In the genomic region with DNA sequence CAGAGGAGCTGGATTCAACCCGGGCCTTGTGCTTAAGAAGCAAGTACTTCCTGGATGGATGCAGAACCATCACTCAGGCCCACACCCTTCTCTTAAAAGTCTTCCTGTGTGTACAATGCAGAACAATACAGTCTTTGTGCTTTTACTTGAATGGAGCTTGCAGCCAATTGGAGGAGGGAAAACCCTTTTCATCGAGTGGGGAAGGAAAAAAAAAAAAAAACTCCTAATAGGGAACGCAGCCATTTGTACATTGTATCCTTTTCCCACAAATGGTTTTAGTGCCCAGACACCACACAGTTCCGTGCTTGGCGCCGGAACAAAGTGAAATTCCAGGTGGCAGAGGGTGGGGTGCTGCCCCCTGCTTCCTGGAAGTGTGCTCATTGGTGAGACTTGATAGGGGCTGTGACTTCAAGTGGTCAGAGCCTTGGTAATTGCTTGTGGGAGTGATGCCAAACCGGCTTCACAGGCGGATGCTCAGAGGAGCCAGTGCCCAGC, we compare ENCODE assay signal across 14 mouse cellular contexts.
DNase-seq lines count a peak whose midpoint lies in the region; ATAC-seq and TF ChIP-seq lines count a peak whose summit lies in the region.
"Had no signal": no experiment of that assay in that cellular context is flagged by ENCODE, and none has a peak within 500 bp of the region (broad histone marks: within the 10 kb centered on the region; RNA-seq: fewer than 3 reads in every experiment).

No protein-coding gene starts in this region.

- WGBS in embryonic facial prominence, embryonic 14.5 days: 39% methylated on average over 8 of the region's 8 CpGs
- 46% methylated on average over 8 of the region's 8 CpGs for WGBS in embryonic facial prominence, embryonic 10.5 days
- 40% methylated on average over 8 of the region's 8 CpGs for WGBS in lung, embryonic 15.5 days
- 4% methylated on average over 8 of the region's 8 CpGs for WGBS in forebrain, embryonic 15.5 days

- no peaks in the 10 kb centered on the region for H3K27me3 ChIP-seq in embryonic facial prominence, embryonic 14.5 days (replicated peaks; ENCODE audit: control insufficient read depth, insufficient read depth, low read length)
- no peaks in the 10 kb centered on the region for H3K27me3 ChIP-seq in embryonic facial prominence, embryonic 10.5 days (replicated peaks; ENCODE audit: low read depth, poor library complexity, severe bottlenecking)
- no peaks in the 10 kb centered on the region for H3K27me3 ChIP-seq in lung, embryonic 15.5 days
- no peaks in the 10 kb centered on the region for H3K27me3 ChIP-seq in forebrain, embryonic 15.5 days
- H3K27me3 ChIP-seq: liver, embryonic 15.5 days; stomach, embryonic 15.5 days had no signal

- in situ Hi-C loops in ES-E14 (cut with MboI; ENCODE audit: low sequenced_read_pairs in 2 of 2, unreplicated experiment in 2 of 2): no loop called here

- no peak overlapping the region for H3K9ac ChIP-seq in embryonic facial prominence, embryonic 14.5 days (ENCODE audit: low read depth, low read length)
- H3K9ac ChIP-seq in lung, embryonic 15.5 days: no peak overlapping the region
- no peak overlapping the region for H3K9ac ChIP-seq in ES-E14 (ENCODE audit: insufficient read depth, low read depth, low read length, poor library complexity, severe bottlenecking)
- no peak overlapping the region for H3K9ac ChIP-seq in forebrain, embryonic 15.5 days (replicated peaks)
- H3K9ac ChIP-seq: liver, embryonic 15.5 days; stomach, embryonic 15.5 days had no signal

- no peaks in the 10 kb centered on the region for H3K9me3 ChIP-seq in embryonic facial prominence, embryonic 14.5 days (ENCODE audit: control insufficient read depth, low read length)
- no peaks in the 10 kb centered on the region for H3K9me3 ChIP-seq in embryonic facial prominence, embryonic 10.5 days
- H3K9me3 ChIP-seq in lung, embryonic 15.5 days: no peaks in the 10 kb centered on the region
- no peaks in the 10 kb centered on the region for H3K9me3 ChIP-seq in ES-E14 (ENCODE audit: control insufficient read depth, insufficient read depth, low read depth, low read length)
- H3K9me3 ChIP-seq in forebrain, embryonic 15.5 days: no peaks in the 10 kb centered on the region
- H3K9me3 ChIP-seq: stomach, embryonic 15.5 days had no signal

- no peaks in the 10 kb centered on the region for H3K36me3 ChIP-seq in embryonic facial prominence, embryonic 14.5 days (ENCODE audit: control insufficient read depth, insufficient read depth, low read length)
- no peaks in the 10 kb centered on the region for H3K36me3 ChIP-seq in embryonic facial prominence, embryonic 10.5 days (replicated peaks)
- H3K36me3 ChIP-seq in lung, embryonic 15.5 days: no peaks in the 10 kb centered on the region
- no peaks in the 10 kb centered on the region for H3K36me3 ChIP-seq in ES-E14 (ENCODE audit: control insufficient read depth, insufficient read depth, low read length, poor library complexity, severe bottlenecking)
- no peaks in the 10 kb centered on the region for H3K36me3 ChIP-seq in forebrain, embryonic 15.5 days
- H3K36me3 ChIP-seq: liver, embryonic 15.5 days; stomach, embryonic 15.5 days had no signal

- H3K4me1 ChIP-seq in embryonic facial prominence, embryonic 14.5 days (ENCODE audit: control insufficient read depth, insufficient read depth, low read length): no peaks in the 10 kb centered on the region
- peaks cover 18% of the 10 kb centered on the region for H3K4me1 ChIP-seq in embryonic facial prominence, embryonic 10.5 days
- H3K4me1 ChIP-seq in lung, embryonic 15.5 days: no peaks in the 10 kb centered on the region
- H3K4me1 ChIP-seq in ES-E14 (ENCODE audit: control insufficient read depth in 2 of 2, insufficient read depth in 2 of 2, low read length in 2 of 2, poor library complexity in 1 of 2): peaks cover 2 to 14% of the 10 kb centered on the region in 2 experiments; a peak in 3 of 4 replicates
- H3K4me1 ChIP-seq in forebrain, embryonic 15.5 days: peaks cover 20% of the 10 kb centered on the region
- H3K4me1 ChIP-seq: liver, embryonic 15.5 days; stomach, embryonic 15.5 days had no signal

- no peak overlapping the region for H3K4me2 ChIP-seq in embryonic facial prominence, embryonic 14.5 days (ENCODE audit: low read depth, low read length)
- H3K4me2 ChIP-seq in lung, embryonic 15.5 days: no peak overlapping the region
- no peak overlapping the region for H3K4me2 ChIP-seq in forebrain, embryonic 15.5 days (replicated peaks)
- H3K4me2 ChIP-seq: heart, embryonic 11.5 days; liver, embryonic 15.5 days; stomach, embryonic 15.5 days had no signal

- no peak overlapping the region for H3K4me3 ChIP-seq in embryonic facial prominence, embryonic 14.5 days (ENCODE audit: low read depth, low read length)
- no peak overlapping the region for H3K4me3 ChIP-seq in embryonic facial prominence, embryonic 10.5 days
- H3K4me3 ChIP-seq in lung, embryonic 15.5 days: no peak overlapping the region
- H3K4me3 ChIP-seq in ES-E14 (ENCODE audit: insufficient read depth in 1 of 2, low read depth in 1 of 2, low read length in 2 of 2, poor library complexity in 1 of 2, severe bottlenecking in 1 of 2): no peak overlapping the region
- H3K4me3 ChIP-seq in forebrain, embryonic 15.5 days: no peak overlapping the region
- H3K4me3 ChIP-seq: liver, embryonic 15.5 days; myocyte; stomach, embryonic 15.5 days had no signal

- ATAC-seq in embryonic facial prominence, embryonic 14.5 days (ENCODE audit: low read depth): peak; percentile 65
- ATAC-seq in lung, embryonic 15.5 days (ENCODE audit: borderline replicate concordance, extremely low read depth, low FRiP score, low TSS enrichment): peak; percentile 61; the same call in 1 of the 2 replicates
- peak; percentile 62 for ATAC-seq in forebrain, embryonic 15.5 days (replicated peaks)
- ATAC-seq: inflammation-experienced regulatory T-cells, adult 6 months had no signal

- peak; percentile 38 for DNase-seq in embryonic facial prominence, embryonic 14.5 days (ENCODE audit: low spot score)
- no peak for DNase-seq in embryonic facial prominence, embryonic 10.5 days (ENCODE audit: low spot score)
- DNase-seq in lung, adult 18-20 months: no peak
- DNase-seq in ES-E14 (ENCODE audit: low read depth, low spot score): peak; percentile 63
- DNase-seq in spleen, postnatal 4 days (ENCODE audit: low spot score in 2 of 2): no peak
- DNase-seq in urinary bladder, postnatal 25 days (ENCODE audit: low spot score): no peak
- DNase-seq: layer of hippocampus, postnatal 36 days had no signal

- H3K27ac ChIP-seq in embryonic facial prominence, embryonic 14.5 days (replicated peaks; ENCODE audit: low read depth, low read length): no peak overlapping the region
- no peak overlapping the region for H3K27ac ChIP-seq in embryonic facial prominence, embryonic 10.5 days (replicated peaks)
- peak overlapping the region; percentile 53 for H3K27ac ChIP-seq in lung, embryonic 15.5 days
- peak overlapping the region; percentile 77 for H3K27ac ChIP-seq in ES-E14 (ENCODE audit: insufficient read depth, low read depth, low read length, poor library complexity, severe bottlenecking)
- peak overlapping the region; percentile 39 for H3K27ac ChIP-seq in forebrain, embryonic 15.5 days (replicated peaks)
- H3K27ac ChIP-seq: liver, embryonic 15.5 days; stomach, embryonic 15.5 days had no signal

TF ChIP-seq in ES-E14, 5 proteins besides CTCF, POLR2A, EP300 and RAD21:
- TF ChIP-seq CHD2 (IDR thresholded peaks at IDR 0.05; ENCODE audit: low read depth, low read length) (peak; percentile 59; the same call in 1 of the 2 replicates), ZNF384 (IDR thresholded peaks at IDR 0.05; ENCODE audit: low read depth, low read length) (peak; percentile 97), MAFK (IDR thresholded peaks at IDR 0.05; ENCODE audit: insufficient read depth, low read depth, low read length) (no peak), ZC3H11A (IDR thresholded peaks at IDR 0.05; ENCODE audit: borderline replicate concordance, low read depth, low read length) (no peak), HCFC1 (IDR thresholded peaks at IDR 0.05; ENCODE audit: borderline replicate concordance, insufficient read depth, low read length) (no peak)

Comparison
In these comparisons a context has a peak if more than half of its experiments do, and no peak if none do; other contexts are left out.
1. DNase-seq: peak in embryonic facial prominence, embryonic 14.5 days (single experiment) and ES-E14 (single experiment); none in embryonic facial prominence, embryonic 10.5 days (single experiment), lung, adult 18-20 months (0 of 2), spleen, postnatal 4 days (0 of 2) and urinary bladder, postnatal 25 days (single experiment).
2. H3K27ac ChIP-seq: peak in lung, embryonic 15.5 days (single experiment), ES-E14 (single experiment) and forebrain, embryonic 15.5 days (single experiment); none in embryonic facial prominence, embryonic 14.5 days (single experiment) and embryonic facial prominence, embryonic 10.5 days (single experiment).
3. Peak in every context shown above with its lines, with median percentiles within 50 percentile points of each other: ATAC-seq.